ENCODE assay signal across 7 mouse cellular contexts in genomic region chr19:44932051-44932450, GRCm38 (mm10). TPM values are rescaled to one million over a fixed set of nuclear protein-coding genes. Genes with fewer than 3 reads are reported as not detected.
DNase-seq lines count a peak whose midpoint lies in the region; ATAC-seq and TF ChIP-seq lines count a peak whose summit lies in the region.

No protein-coding gene starts in this region.

- WGBS in lung, postnatal 0 days, result 42% methylated on average over 5 of the region's 5 CpGs
- 36% methylated on average over 5 of the region's 5 CpGs for WGBS in limb, embryonic 14.5 days
- 41% methylated on average over 5 of the region's 5 CpGs for WGBS in stomach, embryonic 15.5 days

- ATAC-seq in lung, postnatal 0 days, result no peak
- peak; percentile 29; the same call in 1 of the 2 replicates for ATAC-seq in erythroid progenitor cell, adult 5-6 weeks (replicated peaks; ENCODE audit: low FRiP score, poor library complexity, severe bottlenecking)
- ATAC-seq in limb, embryonic 14.5 days (ENCODE audit: low FRiP score, low read depth), result no peak
- no peak for ATAC-seq in stomach, embryonic 15.5 days (ENCODE audit: insufficient read depth, low FRiP score, low read depth)

- no peaks in the 10 kb centered on the region for H3K27me3 ChIP-seq in lung, postnatal 0 days (replicated peaks; ENCODE audit: insufficient read depth, low read length)
- H3K27me3 ChIP-seq in limb, embryonic 14.5 days (ENCODE audit: control insufficient read depth, insufficient read depth, low read length), result no peaks in the 10 kb centered on the region
- H3K27me3 ChIP-seq in stomach, embryonic 15.5 days (replicated peaks), result no peaks in the 10 kb centered on the region

- TF ChIP-seq POLR2A in limb, embryonic 14.5 days (IDR thresholded peaks at IDR 0.05; ENCODE audit: borderline replicate concordance, extremely low read depth, insufficient read depth, insufficient read length), result no peak

- no peak for TF ChIP-seq EP300 in lung, postnatal 0 days (IDR thresholded peaks at IDR 0.05)

- H3K4me3 ChIP-seq in lung, postnatal 0 days (ENCODE audit: low read depth, low read length), result no peak overlapping the region
- peak overlapping the region; percentile 96 for H3K4me3 ChIP-seq in limb, embryonic 14.5 days (replicated peaks; ENCODE audit: low read length)
- H3K4me3 ChIP-seq in stomach, embryonic 15.5 days (replicated peaks), result peak overlapping the region; percentile 29

- H3K9ac ChIP-seq in lung, postnatal 0 days (replicated peaks; ENCODE audit: low read depth), result no peak overlapping the region
- 0 out of 2 replicates have a peak overlapping the region, but pooled peaks have one; percentile 81 for H3K9ac ChIP-seq in limb, embryonic 14.5 days (ENCODE audit: low read depth, low read length, severe bottlenecking)
- no peak overlapping the region; the same call in 1 of the 2 replicates for H3K9ac ChIP-seq in stomach, embryonic 15.5 days

- DNase-seq in lung, postnatal 0 days (ENCODE audit: low spot score), result no peak
- no peak for DNase-seq in lung, postnatal 10 days
- no peak for DNase-seq in limb, embryonic 14.5 days (ENCODE audit: low spot score)
- DNase-seq in gastrocnemius, adult 8-10 months (ENCODE audit: low spot score in 2 of 2), result no peak
- DNase-seq in embryo, embryonic 9.5 days (ENCODE audit: extremely low spot score), result no peak

- H3K4me1 ChIP-seq in lung, postnatal 0 days (ENCODE audit: insufficient read depth, low read depth, low read length), result peaks cover 2% of the 10 kb centered on the region; the same call in 1 of the 2 replicates
- peaks cover 19% of the 10 kb centered on the region for H3K4me1 ChIP-seq in limb, embryonic 14.5 days (ENCODE audit: control insufficient read depth, insufficient read depth, low read length)
- H3K4me1 ChIP-seq in stomach, embryonic 15.5 days, result peaks cover 16% of the 10 kb centered on the region

- no peaks in the 10 kb centered on the region for H3K9me3 ChIP-seq in lung, postnatal 0 days (ENCODE audit: low read length)
- no peaks in the 10 kb centered on the region for H3K9me3 ChIP-seq in limb, embryonic 14.5 days (ENCODE audit: control insufficient read depth, low read length)
- H3K9me3 ChIP-seq in stomach, embryonic 15.5 days, result no peaks in the 10 kb centered on the region

- no peaks in the 10 kb centered on the region for H3K36me3 ChIP-seq in lung, postnatal 0 days (ENCODE audit: insufficient read depth, low read length)
- peaks cover 28% of the 10 kb centered on the region for H3K36me3 ChIP-seq in limb, embryonic 14.5 days (ENCODE audit: control insufficient read depth, insufficient read depth, low read length)
- H3K36me3 ChIP-seq in stomach, embryonic 15.5 days, result peaks cover 15% of the 10 kb centered on the region

- no peak for TF ChIP-seq CTCF in lung, postnatal 0 days (IDR thresholded peaks at IDR 0.05)

- peak overlapping the region; percentile 65; the same call in 1 of the 2 replicates for H3K4me2 ChIP-seq in lung, postnatal 0 days (replicated peaks; ENCODE audit: low read depth, low read length)
- peak overlapping the region; percentile 75 for H3K4me2 ChIP-seq in limb, embryonic 14.5 days (replicated peaks; ENCODE audit: low read depth, low read length, severe bottlenecking)
- peak overlapping the region; percentile 67 for H3K4me2 ChIP-seq in stomach, embryonic 15.5 days

- no peak overlapping the region for H3K27ac ChIP-seq in lung, postnatal 0 days (ENCODE audit: low read length)
- no peak overlapping the region for H3K27ac ChIP-seq in limb, embryonic 14.5 days (replicated peaks; ENCODE audit: low read depth, low read length)
- no peak overlapping the region for H3K27ac ChIP-seq in stomach, embryonic 15.5 days

RNA-seq across cellular contexts. Expression of gene Slf2, which starts 1.1 kb away (rescaled TPM):
- polyA plus RNA-seq in lung, postnatal 0 days (2015; fragmentation: Nextera tagmentation; extraction: Ambion mirVana), result 10.6 and 11.6 TPM in 2 replicates
- total RNA-seq in erythroid progenitor cell, adult 5-6 weeks (2015; ENCODE audit: low replicate concordance), result 17.7 and 27.2 TPM in 2 replicates
- 26.5 and 29.4 TPM in 2 replicates for total RNA-seq in erythroid progenitor cell, adult 5-6 weeks (2017; ENCODE audit: low replicate concordance)
- polyA plus RNA-seq in limb, embryonic 14.5 days (2012; rRNA removed), result 28.3 and 35.0 TPM in 2 replicates
- polyA plus RNA-seq in limb, embryonic 14.5 days (2014; fragmentation: Nextera tagmentation; extraction: Ambion mirVana), result 39.1 and 41.6 TPM in 2 replicates
- 33.0 and 35.1 TPM in 2 replicates for polyA plus RNA-seq in stomach, embryonic 15.5 days (2015; fragmentation: Nextera tagmentation; extraction: Ambion mirVana)
- 10 to 100 TPM; 10.9 to 13.7 (median 11.0) TPM for total RNA-seq in gastrocnemius, adult 8-10 months (2022)

RNA-seq across cellular contexts. Expression of gene Sema4g, which starts 56.9 kb away (rescaled TPM):
- polyA plus RNA-seq in lung, postnatal 0 days (2015; fragmentation: Nextera tagmentation; extraction: Ambion mirVana), result 0.47 and 1.0 TPM in 2 replicates
- total RNA-seq in erythroid progenitor cell, adult 5-6 weeks (2015; ENCODE audit: low replicate concordance), result 0.36 TPM in 1 of 2 replicates, not detected in the other
- total RNA-seq in erythroid progenitor cell, adult 5-6 weeks (2017; ENCODE audit: low replicate concordance), result 0.39 TPM in 1 of 2 replicates, not detected in the other
- polyA plus RNA-seq in limb, embryonic 14.5 days (2012; rRNA removed), result 61.3 and 79.8 TPM in 2 replicates
- polyA plus RNA-seq in limb, embryonic 14.5 days (2014; fragmentation: Nextera tagmentation; extraction: Ambion mirVana), result 5.4 and 7.3 TPM in 2 replicates
- 6.5 and 7.4 TPM in 2 replicates for polyA plus RNA-seq in stomach, embryonic 15.5 days (2015; fragmentation: Nextera tagmentation; extraction: Ambion mirVana)
- under 1 TPM; 0.13 to 0.41 (median 0.21) TPM for total RNA-seq in gastrocnemius, adult 8-10 months (2022)
